Comparison of ENCODE assay signal across 29 mouse cellular contexts in the genomic region with DNA sequence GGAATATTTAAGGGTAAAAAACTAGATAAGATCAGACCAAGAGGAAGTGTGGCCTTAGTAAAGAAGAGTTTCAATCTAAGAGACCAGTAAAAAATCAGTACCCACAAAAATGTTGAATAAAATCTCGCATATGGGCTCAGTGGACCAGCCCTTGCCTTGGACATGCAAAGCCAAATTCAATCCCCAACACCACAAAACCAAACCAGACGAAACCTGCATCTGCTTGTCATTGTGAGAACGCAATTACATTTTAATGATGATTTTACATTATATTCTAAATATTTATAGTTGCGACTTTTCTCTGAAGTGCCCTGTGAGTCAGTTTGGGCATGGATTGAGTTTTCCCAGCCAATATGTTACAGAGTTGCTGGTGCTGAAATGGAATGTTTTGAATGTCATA.
"Had no signal": no experiment of that assay in that cellular context is flagged by ENCODE, and none has a peak within 500 bp of the region (broad histone marks: within the 10 kb centered on the region; RNA-seq: fewer than 3 reads in every experiment).

No protein-coding gene starts in this region.

- H3K4me2 ChIP-seq: limb, embryonic 12.5 days; limb, embryonic 15.5 days; liver, embryonic 11.5 days; liver, embryonic 12.5 days; liver, embryonic 13.5 days; liver, embryonic 15.5 days; lung, embryonic 15.5 days; midbrain, embryonic 11.5 days; midbrain, embryonic 12.5 days; midbrain, embryonic 13.5 days; midbrain, embryonic 15.5 days; neural tube, embryonic 12.5 days had no signal

- DNase-seq: left cerebral cortex, postnatal 4 days; liver; liver, embryonic 13.5 days; liver, postnatal 0 days; lung, adult 18-20 months; lung, adult 2 months; lung, postnatal 10 days; lung, postnatal 14 days; lung, postnatal 4 days; midbrain, embryonic 14.5 days had no signal

- H3K27ac ChIP-seq: left cerebral cortex, adult 2 months; limb, embryonic 12.5 days; liver, embryonic 12.5 days; liver, embryonic 13.5 days; liver, embryonic 14.5 days; liver, embryonic 15.5 days; lung, embryonic 15.5 days; macrophage; midbrain, embryonic 10.5 days; midbrain, embryonic 12.5 days; midbrain, embryonic 13.5 days; midbrain, embryonic 15.5 days; neural tube, embryonic 12.5 days had no signal

- ATAC-seq: liver, embryonic 12.5 days; liver, postnatal 0 days; lung, postnatal 0 days; midbrain, embryonic 13.5 days; midbrain, embryonic 15.5 days; midbrain, embryonic 16.5 days had no signal

- H3K4me3 ChIP-seq: left cerebral cortex, adult 2 months; limb, embryonic 12.5 days; limb, embryonic 15.5 days; liver, embryonic 12.5 days; liver, embryonic 13.5 days; liver, embryonic 15.5 days; lung, embryonic 15.5 days; megakaryocyte, embryonic 14.5 days; midbrain, embryonic 10.5 days; midbrain, embryonic 12.5 days; midbrain, embryonic 13.5 days; midbrain, embryonic 15.5 days; myocyte; neural tube, embryonic 12.5 days had no signal

- H3K27me3 ChIP-seq: limb, embryonic 12.5 days; limb, embryonic 15.5 days; liver, embryonic 12.5 days; liver, embryonic 13.5 days; liver, embryonic 15.5 days; lung, embryonic 15.5 days; megakaryocyte, embryonic 14.5 days; midbrain, embryonic 12.5 days; midbrain, embryonic 13.5 days; midbrain, embryonic 15.5 days; neural tube, embryonic 12.5 days had no signal

- H3K4me1 ChIP-seq: limb, embryonic 12.5 days; liver, embryonic 12.5 days; liver, embryonic 13.5 days; liver, embryonic 15.5 days; lung, embryonic 15.5 days; megakaryocyte, embryonic 14.5 days; midbrain, embryonic 10.5 days; midbrain, embryonic 12.5 days; midbrain, embryonic 13.5 days; midbrain, embryonic 15.5 days; neural tube, embryonic 12.5 days had no signal

- H3K9ac ChIP-seq: limb, embryonic 12.5 days; limb, embryonic 15.5 days; liver, embryonic 12.5 days; liver, embryonic 13.5 days; liver, embryonic 14.5 days; liver, embryonic 15.5 days; liver, postnatal 0 days; lung, embryonic 15.5 days; midbrain, embryonic 12.5 days; midbrain, embryonic 13.5 days; midbrain, embryonic 15.5 days; neural tube, embryonic 12.5 days had no signal

- H3K36me3 ChIP-seq: limb, embryonic 12.5 days; limb, embryonic 15.5 days; liver, embryonic 12.5 days; liver, embryonic 13.5 days; liver, embryonic 15.5 days; lung, embryonic 15.5 days; midbrain, embryonic 10.5 days; midbrain, embryonic 12.5 days; midbrain, embryonic 13.5 days; midbrain, embryonic 15.5 days; neural tube, embryonic 12.5 days had no signal

- H3K9me3 ChIP-seq: limb, embryonic 12.5 days; limb, embryonic 15.5 days; liver, embryonic 12.5 days; liver, embryonic 13.5 days; liver, embryonic 15.5 days; lung, embryonic 15.5 days; midbrain, embryonic 10.5 days; midbrain, embryonic 12.5 days; midbrain, embryonic 13.5 days; midbrain, embryonic 15.5 days; neural tube, embryonic 12.5 days had no signal
